Mouse (Mus musculus): ENCODE results near the gene Cyld. TPM values are rescaled to one million over a fixed set of nuclear protein-coding genes. Genes with fewer than 3 reads are reported as not detected.

The Cyld gene
- polyA plus RNA-seq, 1 experiment from 2014 or later: 9.5 TPM

GRCm38 (mm10) chr8:88691961-88692360 lies 4.9 kb upstream of the Cyld start:
- Histone ChIP-seq H3K36me3 (ENCODE audit: insufficient read depth, low read length) (no peaks in the 10 kb centered on the region), H3K27ac (no peak overlapping the region), H3K4me1 (replicated peaks; ENCODE audit: insufficient read depth, low read length) (0 out of 2 replicates have a peak, but pooled peaks cover 3% of the 10 kb centered on the region), H3K27me3 (ENCODE audit: insufficient read depth, low read length) (no peaks in the 10 kb centered on the region), H3K4me2 (ENCODE audit: low read length) (no peak overlapping the region), H3K4me3 (replicated peaks; ENCODE audit: low read depth, low read length) (no peak overlapping the region), H3K9me3 (replicated peaks; ENCODE audit: low read length) (no peaks in the 10 kb centered on the region), H3K9ac (ENCODE audit: low read depth, low read length) (no peak overlapping the region)
- TF ChIP-seq CTCF (IDR thresholded peaks at IDR 0.05; ENCODE audit: low read depth): no peak
- peak; percentile 34 for DNase-seq (ENCODE audit: low spot score)
- WGBS: 21% methylated on average over 7 of the region's 7 CpGs
- no peak for ATAC-seq (replicated peaks; ENCODE audit: low FRiP score, low read depth)

GRCm38 (mm10) chr8:88692866-88693265 lies 4.0 kb upstream of the Cyld start:
- peaks cover 4% of the 10 kb centered on the region; the same call in 1 of the 2 replicates for H3K4me1 ChIP-seq (replicated peaks; ENCODE audit: insufficient read depth, low read length)
- no peaks in the 10 kb centered on the region for H3K36me3 ChIP-seq (ENCODE audit: insufficient read depth, low read length)
- TF ChIP-seq CTCF (IDR thresholded peaks at IDR 0.05; ENCODE audit: low read depth): no peak
- 52% methylated on average over 6 of the region's 6 CpGs for WGBS
- ATAC-seq (replicated peaks; ENCODE audit: low FRiP score, low read depth) (no peak), DNase-seq (ENCODE audit: low spot score) (no peak)
- no peak overlapping the region for H3K27ac ChIP-seq
- no peaks in the 10 kb centered on the region for H3K27me3 ChIP-seq (ENCODE audit: insufficient read depth, low read length)
- H3K9me3 ChIP-seq (replicated peaks; ENCODE audit: low read length): no peaks in the 10 kb centered on the region
- H3K4me3 ChIP-seq (replicated peaks; ENCODE audit: low read depth, low read length): no peak overlapping the region
- no peak overlapping the region for H3K9ac ChIP-seq (ENCODE audit: low read depth, low read length)
- H3K4me2 ChIP-seq (ENCODE audit: low read length): no peak overlapping the region

DNA sequence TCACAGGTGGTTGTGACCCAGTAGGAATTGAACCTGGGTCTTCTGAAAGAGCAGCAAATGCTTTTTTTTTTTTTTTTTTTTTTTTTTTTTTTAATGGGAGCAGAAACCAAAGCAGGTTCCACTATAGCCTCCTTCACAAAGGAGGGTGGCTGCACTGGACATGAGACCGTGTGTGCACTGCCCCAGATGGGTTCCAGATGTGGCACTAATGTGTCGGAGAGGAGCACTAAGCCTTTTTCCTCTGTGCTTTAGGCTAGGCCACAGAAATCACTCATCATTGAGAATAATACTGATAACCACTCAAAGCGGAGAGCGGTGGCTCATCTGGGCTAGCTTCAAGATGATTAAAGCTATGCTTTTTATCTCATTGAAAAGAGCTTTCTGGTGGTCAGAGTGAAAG lies 3.5 kb upstream of the Cyld start:
- DNase-seq (ENCODE audit: low spot score) (no peak), ATAC-seq (replicated peaks; ENCODE audit: low FRiP score, low read depth) (no peak)
- TF ChIP-seq CTCF (IDR thresholded peaks at IDR 0.05; ENCODE audit: low read depth): no peak
- 84% methylated on average over 4 of the region's 4 CpGs for WGBS
- H3K36me3 ChIP-seq (ENCODE audit: insufficient read depth, low read length): no peaks in the 10 kb centered on the region
- no peaks in the 10 kb centered on the region for H3K9me3 ChIP-seq (replicated peaks; ENCODE audit: low read length)
- H3K27ac ChIP-seq: no peak overlapping the region
- H3K4me2 ChIP-seq (ENCODE audit: low read length): no peak overlapping the region
- no peaks in the 10 kb centered on the region for H3K27me3 ChIP-seq (ENCODE audit: insufficient read depth, low read length)
- H3K9ac ChIP-seq (ENCODE audit: low read depth, low read length): no peak overlapping the region
- peaks cover 7% of the 10 kb centered on the region; the same call in 1 of the 2 replicates for H3K4me1 ChIP-seq (replicated peaks; ENCODE audit: insufficient read depth, low read length)
- no peak overlapping the region for H3K4me3 ChIP-seq (replicated peaks; ENCODE audit: low read depth, low read length)

DNA sequence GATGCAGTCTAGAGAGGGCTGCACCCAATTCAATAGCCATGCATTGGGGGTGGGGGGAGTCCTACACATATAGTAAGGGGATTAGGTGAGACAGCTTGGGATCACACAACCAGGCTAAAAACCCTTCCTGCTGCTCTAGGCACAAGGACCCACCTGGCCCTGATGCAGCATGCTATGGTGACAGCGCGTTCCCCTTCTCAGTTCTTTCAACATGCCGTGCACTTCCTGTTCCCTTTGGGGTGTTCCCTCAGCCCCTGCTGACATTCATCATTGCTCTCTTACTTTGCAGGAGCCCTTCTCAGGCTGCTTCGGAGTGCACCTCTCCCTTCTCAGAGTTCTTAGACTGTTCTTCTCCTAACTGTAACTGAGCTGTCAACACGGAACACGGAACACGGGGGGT lies 2.5 kb upstream of the Cyld start:
- Histone ChIP-seq H3K4me1 (replicated peaks; ENCODE audit: insufficient read depth, low read length) (peaks cover 7% of the 10 kb centered on the region; the same call in 1 of the 2 replicates), H3K27ac (no peak overlapping the region), H3K9ac (ENCODE audit: low read depth, low read length) (no peak overlapping the region), H3K4me2 (ENCODE audit: low read length) (no peak overlapping the region), H3K36me3 (ENCODE audit: insufficient read depth, low read length) (no peaks in the 10 kb centered on the region), H3K27me3 (ENCODE audit: insufficient read depth, low read length) (no peaks in the 10 kb centered on the region), H3K4me3 (replicated peaks; ENCODE audit: low read depth, low read length) (no peak overlapping the region), H3K9me3 (replicated peaks; ENCODE audit: low read length) (no peaks in the 10 kb centered on the region)
- DNase-seq (ENCODE audit: low spot score) (no peak), ATAC-seq (replicated peaks; ENCODE audit: low FRiP score, low read depth) (no peak)
- TF ChIP-seq CTCF (IDR thresholded peaks at IDR 0.05; ENCODE audit: low read depth): no peak
- 75% methylated on average over 7 of the region's 7 CpGs for WGBS

- H3K27ac ChIP-seq: no peak overlapping the region
- peaks cover 7% of the 10 kb centered on the region; the same call in 1 of the 2 replicates for H3K4me1 ChIP-seq (replicated peaks; ENCODE audit: insufficient read depth, low read length)
- no peak overlapping the region for H3K9ac ChIP-seq (ENCODE audit: low read depth, low read length)
- no peaks in the 10 kb centered on the region for H3K27me3 ChIP-seq (ENCODE audit: insufficient read depth, low read length)
- H3K36me3 ChIP-seq (ENCODE audit: insufficient read depth, low read length): no peaks in the 10 kb centered on the region
- ATAC-seq (replicated peaks; ENCODE audit: low FRiP score, low read depth): peak; percentile 1; the same call in 1 of the 2 replicates
- TF ChIP-seq CTCF (IDR thresholded peaks at IDR 0.05; ENCODE audit: low read depth): no peak
- H3K9me3 ChIP-seq (replicated peaks; ENCODE audit: low read length): no peaks in the 10 kb centered on the region
- no peak for DNase-seq (ENCODE audit: low spot score)
- peak overlapping the region; percentile 58 for H3K4me2 ChIP-seq (ENCODE audit: low read length)
- H3K4me3 ChIP-seq (replicated peaks; ENCODE audit: low read depth, low read length): peak overlapping the region; percentile 25; the same call in 1 of the 2 replicates
- WGBS: 19% methylated on average over 7 of the region's 7 CpGs
Observed at GRCm38 (mm10) chr8:88696228-88696627, 600 bp upstream of the Cyld start.

- H3K4me2 ChIP-seq (ENCODE audit: low read length): peak overlapping the region; percentile 69
- peak overlapping the region; percentile 80 for H3K9ac ChIP-seq (ENCODE audit: low read depth, low read length)
- no peaks in the 10 kb centered on the region for H3K36me3 ChIP-seq (ENCODE audit: insufficient read depth, low read length)
- TF ChIP-seq CTCF (IDR thresholded peaks at IDR 0.05; ENCODE audit: low read depth): no peak
- H3K27me3 ChIP-seq (ENCODE audit: insufficient read depth, low read length): no peaks in the 10 kb centered on the region
- WGBS: 8% methylated on average over 4 of the region's 4 CpGs
- H3K27ac ChIP-seq: peak overlapping the region; percentile 77
- no peaks in the 10 kb centered on the region for H3K9me3 ChIP-seq (replicated peaks; ENCODE audit: low read length)
- H3K4me1 ChIP-seq (replicated peaks; ENCODE audit: insufficient read depth, low read length): peaks cover 4% of the 10 kb centered on the region; the same call in 1 of the 2 replicates
- peak overlapping the region; percentile 85 for H3K4me3 ChIP-seq (replicated peaks; ENCODE audit: low read depth, low read length)
- ATAC-seq (replicated peaks; ENCODE audit: low FRiP score, low read depth) (no peak), DNase-seq (ENCODE audit: low spot score) (no peak)
Observed at GRCm38 (mm10) chr8:88697642-88698031, 809 bp downstream of the Cyld start.

DNA sequence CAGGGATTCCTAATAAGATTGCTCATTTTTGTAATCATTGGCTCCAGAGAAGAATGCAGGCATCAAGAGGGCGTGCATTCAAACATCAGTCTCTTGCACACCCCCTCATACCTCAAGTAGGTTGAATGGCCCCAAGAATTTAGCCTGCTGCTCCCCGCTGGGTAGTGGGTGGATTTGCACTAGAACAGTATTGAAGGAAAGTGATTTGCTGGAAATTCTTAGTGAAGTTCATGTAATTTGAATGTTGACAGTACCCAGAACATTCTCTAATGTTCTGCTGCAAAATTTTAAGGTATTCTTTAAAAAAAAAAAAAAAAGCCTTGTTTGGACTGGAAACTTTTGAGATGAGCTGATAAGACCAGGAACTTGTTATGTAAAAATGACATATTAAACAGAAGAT lies 1.2 kb downstream of the Cyld start:
- WGBS: 36% methylated on average over 2 of the region's 2 CpGs
- no peak for TF ChIP-seq CTCF (IDR thresholded peaks at IDR 0.05; ENCODE audit: low read depth)
- Histone ChIP-seq H3K4me1 (replicated peaks; ENCODE audit: insufficient read depth, low read length) (peaks cover 4% of the 10 kb centered on the region; the same call in 1 of the 2 replicates), H3K27ac (no peak overlapping the region), H3K27me3 (ENCODE audit: insufficient read depth, low read length) (no peaks in the 10 kb centered on the region), H3K36me3 (ENCODE audit: insufficient read depth, low read length) (no peaks in the 10 kb centered on the region), H3K9me3 (replicated peaks; ENCODE audit: low read length) (no peaks in the 10 kb centered on the region), H3K4me2 (ENCODE audit: low read length) (peak overlapping the region; percentile 69), H3K4me3 (replicated peaks; ENCODE audit: low read depth, low read length) (peak overlapping the region; percentile 85), H3K9ac (ENCODE audit: low read depth, low read length) (peak overlapping the region; percentile 80; the same call in 1 of the 2 replicates)
- DNase-seq (ENCODE audit: low spot score) (no peak), ATAC-seq (replicated peaks; ENCODE audit: low FRiP score, low read depth) (no peak)

All from kidney, postnatal 0 days (tissue).